Mouse (Mus musculus): ENCODE measurements around the gene Cd200.

Gene Cd200

GRCm38 (mm10) chr16:45333678-45334375 is 75.0 kb downstream of the Cd200 start:
- no peak for DNase-seq

GRCm38 (mm10) chr16:45332591-45332990 is 76.3 kb downstream of the Cd200 start:
- no peak for DNase-seq
